Mouse (Mus musculus): ENCODE measurements around the gene Stard5.

The Stard5 gene

DNA sequence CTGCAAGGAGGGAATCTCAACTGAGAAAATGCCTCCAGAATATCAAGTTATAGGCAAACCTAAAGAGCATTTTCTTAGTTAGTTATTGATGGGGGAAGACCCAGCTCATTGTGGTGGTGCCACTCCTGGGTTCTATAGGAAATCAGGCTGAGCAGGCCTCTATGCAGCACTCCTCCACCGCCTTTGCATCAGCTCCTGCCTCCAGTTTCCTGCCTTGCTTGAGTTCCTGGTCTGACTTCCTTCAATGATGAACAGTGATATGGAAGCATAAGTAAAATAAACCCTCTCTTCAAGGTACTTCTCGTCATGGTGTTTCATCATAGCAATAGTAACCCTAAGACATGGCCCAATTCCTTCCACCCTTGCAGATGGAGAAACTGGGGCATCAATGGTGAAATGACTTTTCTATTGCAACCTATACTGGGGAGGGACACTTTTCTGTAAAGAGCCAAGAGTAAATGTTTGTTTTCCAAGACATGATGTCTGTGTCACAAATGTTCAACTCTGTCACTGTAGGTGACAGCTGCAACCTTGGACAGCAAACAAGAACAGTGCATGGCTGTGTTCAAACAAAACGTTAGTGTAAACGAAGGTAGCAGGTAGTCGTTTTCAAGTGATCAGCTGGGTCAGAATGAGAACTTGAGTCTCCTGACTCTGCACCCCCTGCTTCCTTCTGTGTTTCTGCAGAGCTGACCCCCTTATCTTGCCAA is 36.3 kb downstream of the Stard5 start:
- DNase-seq, result no peak

DNA sequence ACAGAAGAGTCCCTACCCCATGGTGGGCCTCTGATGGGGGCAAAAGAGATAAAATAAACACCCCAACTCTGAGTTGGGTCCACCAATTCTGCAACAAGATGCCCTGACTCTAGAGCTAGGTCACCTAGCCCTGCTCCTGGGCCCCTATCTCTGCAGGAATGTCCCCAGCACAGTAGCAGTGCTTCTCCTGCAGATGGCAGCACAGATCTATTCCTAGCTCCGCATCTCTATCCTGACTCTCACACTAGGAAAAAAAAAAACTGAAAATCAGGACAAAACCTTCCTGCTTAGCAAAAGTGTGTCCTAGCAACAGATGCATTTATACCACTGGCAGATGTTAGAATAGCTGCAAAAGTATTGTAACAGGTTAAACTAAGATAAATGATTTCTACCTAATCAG is 37.0 kb downstream of the Stard5 start:
- DNase-seq, result peak; percentile 27

DNA sequence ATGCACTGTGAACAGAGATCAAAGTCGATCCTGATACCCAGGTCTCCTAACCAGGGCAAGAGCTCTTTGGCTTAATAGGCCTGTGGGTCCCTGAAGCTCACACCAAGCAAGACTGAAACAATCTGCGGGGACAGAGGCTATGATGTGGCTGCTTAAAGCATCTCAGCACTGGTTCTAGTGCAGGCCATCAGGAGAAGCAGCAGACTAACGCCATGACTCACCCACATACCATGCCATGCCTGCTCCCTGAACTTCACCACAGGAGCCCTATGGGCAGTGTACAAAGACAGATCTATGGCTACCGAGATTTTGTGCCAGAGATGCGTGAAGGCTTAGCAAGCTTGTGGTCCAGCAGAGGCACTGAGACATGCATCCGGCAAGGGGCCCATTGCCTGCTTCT is 39.8 kb downstream of the Stard5 start:
- no peak for DNase-seq

DNA sequence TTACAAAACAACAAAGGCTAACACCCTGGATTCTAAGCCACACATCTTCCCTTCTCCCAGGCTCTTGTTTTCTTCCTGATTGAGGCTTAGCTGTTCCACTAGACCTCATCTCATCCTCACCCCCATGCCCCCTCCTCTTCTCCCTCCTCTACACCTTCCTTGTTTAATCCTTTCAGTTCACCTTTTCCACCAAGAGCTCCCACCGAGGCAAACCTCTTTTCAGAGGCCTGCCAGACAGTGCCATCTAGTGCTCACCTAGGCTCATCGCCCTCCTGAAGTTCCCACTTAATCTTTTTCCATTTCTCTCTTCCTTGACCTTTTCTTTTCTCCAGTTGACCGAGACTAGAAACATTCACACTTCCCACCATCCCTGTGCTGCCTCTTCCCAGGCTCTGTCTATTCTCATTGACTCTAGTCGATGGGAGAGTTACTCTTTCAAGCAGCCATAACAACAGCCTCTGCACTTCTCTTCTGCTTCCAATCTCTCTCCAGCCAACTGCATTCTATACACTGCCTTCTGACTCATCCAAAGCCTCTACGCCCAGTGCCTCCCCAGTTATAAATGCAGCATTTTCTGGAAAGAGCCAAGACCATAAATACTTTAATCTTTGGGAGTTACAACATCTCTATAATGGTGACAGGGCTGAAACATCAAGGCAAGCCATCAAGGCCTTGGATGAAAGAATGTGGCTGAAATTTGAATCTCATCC is 43.9 kb downstream of the Stard5 start:
- DNase-seq, result peak; percentile 11

- DNase-seq, result no peak
These were observed 45.5 kb downstream of the Stard5 start for GRCm38 (mm10) chr7:83677296-83677695.

- no peak for DNase-seq
These were observed 46.7 kb downstream of the Stard5 start for GRCm38 (mm10) chr7:83678506-83678905.

DNA sequence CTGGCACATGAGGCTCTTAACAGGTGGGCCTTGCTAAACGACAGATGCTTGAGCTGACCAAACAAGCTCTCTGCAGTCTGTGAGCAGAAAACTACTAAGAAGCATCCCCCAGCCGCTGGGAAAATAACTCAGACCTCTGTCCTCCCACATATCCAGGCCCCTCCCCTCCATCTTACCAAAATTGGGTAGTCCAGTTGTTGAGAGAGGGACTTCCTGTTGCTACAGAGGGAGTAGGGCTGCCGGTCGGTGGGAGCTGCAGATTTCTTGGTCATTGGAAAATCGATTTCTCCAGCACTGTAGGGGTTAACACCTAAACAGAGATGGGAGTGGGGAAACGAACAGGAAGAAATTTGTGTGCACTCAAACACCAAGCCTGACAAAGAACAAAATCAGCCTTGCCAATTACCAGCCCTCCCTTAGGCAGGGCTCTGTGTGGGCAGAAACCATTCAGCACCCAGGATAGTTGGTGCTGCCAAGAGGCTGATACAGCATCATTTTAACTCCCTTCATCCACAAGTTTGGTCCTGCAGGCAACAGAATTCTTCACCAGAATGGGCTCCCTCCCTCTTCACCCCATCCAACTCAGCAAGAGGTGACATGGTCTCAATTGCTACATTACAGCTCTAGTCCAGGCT is 51.0 kb downstream of the Stard5 start:
- no peak for DNase-seq

DNA sequence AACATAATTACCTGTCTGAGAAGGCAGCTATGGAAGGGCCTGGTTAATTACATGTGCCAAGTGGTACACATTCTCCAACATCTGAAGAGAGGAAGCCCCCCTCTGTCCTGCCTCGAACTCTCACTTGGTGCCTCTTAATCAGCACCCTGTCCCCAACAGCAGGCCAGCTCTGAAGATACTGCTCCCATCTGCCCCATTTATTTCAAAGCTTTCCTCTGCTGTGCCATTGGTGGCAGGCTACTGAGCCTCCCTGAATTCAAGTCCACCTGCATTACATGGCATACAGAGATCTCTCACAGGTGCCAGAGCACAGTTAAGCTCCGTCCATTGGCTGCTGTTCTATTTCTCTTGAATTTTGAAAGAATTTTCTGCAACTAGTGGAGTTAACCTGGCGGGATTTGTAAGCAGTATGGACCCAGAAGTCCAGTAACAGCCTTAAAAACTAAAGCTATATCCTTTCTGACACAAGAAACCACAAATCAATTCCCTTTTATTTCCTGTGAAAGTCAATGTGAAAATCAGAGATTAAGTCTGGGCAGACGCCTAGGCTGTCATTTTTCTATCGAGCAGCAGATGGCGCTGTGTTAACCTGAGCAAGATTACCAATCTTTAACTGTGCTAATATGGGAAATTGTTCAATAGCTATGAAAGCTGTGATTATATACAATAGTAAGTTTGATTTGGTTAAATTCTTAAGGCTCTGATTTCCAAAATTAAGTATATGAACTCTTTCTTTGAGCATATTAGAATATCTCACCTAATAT is 63.9 kb downstream of the Stard5 start:
- DNase-seq, result peak; percentile 51

DNA sequence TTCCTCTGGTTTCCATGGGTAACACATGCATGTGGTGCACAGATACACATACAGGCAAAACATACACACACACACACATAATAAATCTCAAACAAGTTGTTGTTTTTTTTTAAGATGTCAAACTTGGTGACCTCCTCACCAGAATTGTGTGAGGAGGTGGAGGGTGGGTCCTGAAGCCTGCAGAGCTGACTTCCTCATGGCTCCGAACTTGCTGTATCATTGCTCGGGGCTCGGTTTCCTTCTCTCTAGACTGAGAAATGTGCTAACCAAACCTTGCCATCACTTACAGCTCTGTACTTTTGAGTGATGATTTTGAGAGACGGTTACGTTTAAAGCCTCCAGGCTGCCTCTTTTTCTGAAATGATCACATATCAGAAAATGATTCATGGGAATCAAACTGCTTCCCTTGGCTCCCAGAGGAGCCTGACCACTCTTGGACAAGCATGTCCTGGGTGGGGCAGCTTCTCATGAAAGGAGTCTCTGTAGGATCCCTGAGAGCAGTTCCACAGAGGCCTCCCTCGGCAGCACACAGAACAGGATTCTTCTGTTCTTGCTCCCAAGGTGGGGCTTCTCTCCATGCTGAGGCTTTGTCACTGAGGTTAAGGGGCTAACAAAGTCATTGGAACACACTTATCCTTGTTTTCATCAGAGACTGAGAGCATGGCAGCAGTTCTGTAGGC is 67.4 kb downstream of the Stard5 start:
- DNase-seq, result no peak

All from liver (tissue).